Mouse (Mus musculus) E14TG2a.4 (cell line): ENCODE data around the gene Ptrh2.

ENCODE experiments used
- H3K27me3 ChIP-seq: 2 replicates; pipeline ENCODE4 v1.6.1; 2014; ENCODE audit warnings: low read length, control low read depth; ENCODE audit not compliant: insufficient read depth
- H3K36me3 ChIP-seq: 2 replicates; pipeline ENCODE4 v1.6.1; 2014; ENCODE audit warnings: low read length, control low read depth; ENCODE audit not compliant: insufficient read depth
- H3K4me1 ChIP-seq: replicated peaks from 2 replicates; pipeline ENCODE4 v1.6.1; 2014; ENCODE audit warnings: low read depth, low read length, control low read depth
- H3K4me3 ChIP-seq: replicated peaks from 2 replicates; pipeline ENCODE4 v1.5.1; 2014; ENCODE audit warnings: mild to moderate bottlenecking, low read length
- H3K9me3 ChIP-seq: 2 replicates; pipeline ENCODE4 v1.6.1; 2014; ENCODE audit warnings: low read length, control low read depth
- CTCF ChIP-seq: conservative IDR thresholded peaks from 2 replicates; pipeline ENCODE4 v1.5.1; 2014; ENCODE audit warnings: low read length
- NANOG ChIP-seq: IDR thresholded peaks from 2 replicates; pipeline ENCODE4 v1.6.1; 2014; ENCODE audit warnings: borderline replicate concordance, low read length, mixed read lengths
- POU5F1 ChIP-seq: IDR thresholded peaks from 2 replicates; pipeline ENCODE4 v1.6.1; 2014; ENCODE audit warnings: low read length, borderline replicate concordance

Gene Ptrh2

GRCm38 (mm10) chr11:86683395-86684125 lies at the start of gene Ptrh2, which contains the start of gene Vmp1:
TSS of gene Ptrh2 (plus strand) at chr11:86683985.
TSS of gene Vmp1 (minus strand) at chr11:86683836.
- Histone ChIP-seq H3K27me3 (no peaks in the 10 kb centered on the region), H3K4me3 (peak within 1 kb of the TSS; percentile 98), H3K9me3 (no peaks in the 10 kb centered on the region), H3K4me1 (peaks cover 38% of the 10 kb centered on the region), H3K36me3 (peaks cover 35% of the 10 kb centered on the region)
- TF ChIP-seq CTCF (no peak), POU5F1 (no peak), NANOG (no peak)

- Histone ChIP-seq H3K4me1 (peaks cover 16% of the 10 kb centered on the region; the same call in 1 of the 2 replicates), H3K4me3 (no peak overlapping the region), H3K27me3 (no peaks in the 10 kb centered on the region), H3K36me3 (peaks cover 24% of the 10 kb centered on the region), H3K9me3 (no peaks in the 10 kb centered on the region)
- TF ChIP-seq CTCF (no peak), NANOG (no peak), POU5F1 (no peak)
These were observed 49.4 kb upstream of the Ptrh2 start for GRCm38 (mm10) chr11:86634396-86634795.

GRCm38 (mm10) chr11:86637697-86638096 lies 46.1 kb upstream of the Ptrh2 start:
- Histone ChIP-seq H3K4me3 (no peak overlapping the region), H3K27me3 (no peaks in the 10 kb centered on the region), H3K36me3 (peaks cover 12% of the 10 kb centered on the region), H3K9me3 (no peaks in the 10 kb centered on the region), H3K4me1 (peaks cover 16% of the 10 kb centered on the region; the same call in 1 of the 2 replicates)
- TF ChIP-seq POU5F1: no peak
- TF ChIP-seq NANOG: peak; percentile 57; the same call in 1 of the 2 replicates
- TF ChIP-seq CTCF: no peak

- H3K27me3 ChIP-seq: no peaks in the 10 kb centered on the region
These were observed 42.1 kb upstream of the Ptrh2 start for GRCm38 (mm10) chr11:86641714-86642113.

GRCm38 (mm10) chr11:86644553-86644952 lies 39.2 kb upstream of the Ptrh2 start:
- peaks cover 25% of the 10 kb centered on the region for H3K4me1 ChIP-seq
- no peaks in the 10 kb centered on the region for H3K9me3 ChIP-seq
- no peak overlapping the region for H3K4me3 ChIP-seq
- TF ChIP-seq NANOG (no peak), POU5F1 (no peak), CTCF (no peak)
- H3K36me3 ChIP-seq: peaks cover 13% of the 10 kb centered on the region
- no peaks in the 10 kb centered on the region for H3K27me3 ChIP-seq

More at GRCm38 (mm10) chr11:86641714-86642113, 42.1 kb upstream of the Ptrh2 start:
- Histone ChIP-seq H3K9me3 (no peaks in the 10 kb centered on the region), H3K4me3 (no peak overlapping the region), H3K4me1 (peaks cover 24% of the 10 kb centered on the region), H3K36me3 (peaks cover 13% of the 10 kb centered on the region)
- TF ChIP-seq POU5F1: no peak
- TF ChIP-seq CTCF: no peak
- no peak for TF ChIP-seq NANOG

- H3K36me3 ChIP-seq: peaks cover 13% of the 10 kb centered on the region
- no peak for TF ChIP-seq POU5F1
- no peak for TF ChIP-seq CTCF
- TF ChIP-seq NANOG: no peak
- H3K27me3 ChIP-seq: no peaks in the 10 kb centered on the region
- peaks cover 26% of the 10 kb centered on the region for H3K4me1 ChIP-seq
- no peak overlapping the region for H3K4me3 ChIP-seq
- H3K9me3 ChIP-seq: no peaks in the 10 kb centered on the region
These were observed 37.5 kb upstream of the Ptrh2 start for GRCm38 (mm10) chr11:86646136-86646834.

GRCm38 (mm10) chr11:86646885-86647459 lies 36.8 kb upstream of the Ptrh2 start:
- Histone ChIP-seq H3K9me3 (no peaks in the 10 kb centered on the region), H3K27me3 (no peaks in the 10 kb centered on the region), H3K36me3 (peaks cover 13% of the 10 kb centered on the region), H3K4me3 (no peak overlapping the region), H3K4me1 (peaks cover 27% of the 10 kb centered on the region)
- TF ChIP-seq NANOG (no peak), POU5F1 (no peak), CTCF (no peak)
